Mouse (Mus musculus) ES-Bruce4 (cell line): ENCODE measurements at regions not wholly inside any gene's neighbourhood (a gene's known extent, or its start where the extent isn't known, plus 50 kb on each side); places are given as distances from the start of the nearest gene placed in this dataset.

Experiments
- CTCF ChIP-seq: IDR thresholded peaks from one replicate; pipeline ENCODE4 v1.8.1; 2011; ENCODE audit warnings: low read depth, low read length
- EP300 ChIP-seq: IDR thresholded peaks from 2 replicates; pipeline ENCODE4 v1.6.1; 2011; ENCODE audit warnings: low read depth, low read length; ENCODE audit not compliant: insufficient read depth

DNA sequence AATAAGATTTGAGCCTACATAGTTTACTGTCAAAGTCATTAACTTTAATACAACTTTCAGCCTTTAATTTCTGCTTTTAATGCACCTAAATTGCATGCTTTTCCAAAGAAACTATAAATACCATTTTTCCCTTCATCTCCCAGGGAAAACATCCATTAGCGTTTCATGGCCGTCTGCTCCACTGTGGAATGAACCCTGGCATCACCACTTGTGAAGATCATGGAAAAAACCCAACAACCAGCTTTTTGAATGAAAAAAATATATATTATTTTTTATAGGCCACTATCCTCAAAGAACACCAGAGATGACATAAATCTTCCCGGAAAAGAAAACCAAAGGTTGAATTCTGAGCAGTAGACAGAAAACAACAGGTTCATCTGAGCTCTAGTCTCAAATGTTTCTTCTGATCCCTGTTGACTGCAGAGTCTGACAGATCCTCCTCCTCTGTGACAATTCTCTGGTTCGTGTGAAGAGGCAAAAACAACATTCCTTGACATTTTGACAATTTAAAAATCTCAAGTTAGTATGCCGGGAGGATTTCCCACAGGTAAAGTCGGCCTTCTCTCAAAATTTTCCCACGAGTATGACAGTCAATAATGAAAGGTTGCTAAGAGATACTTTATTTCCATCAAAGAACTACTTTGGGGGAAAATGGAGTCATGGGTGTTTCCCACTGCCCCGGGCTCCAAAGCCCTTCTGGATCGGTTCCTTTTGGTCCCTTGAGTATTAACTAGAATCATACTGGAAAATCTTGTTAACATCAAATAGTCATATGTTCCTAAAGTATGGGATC lies 119.7 kb upstream of the Cpm start:
- TF ChIP-seq CTCF = no peak
- no peak for TF ChIP-seq EP300
